28 mouse cellular contexts compared by ENCODE assay signal in the genomic region with DNA sequence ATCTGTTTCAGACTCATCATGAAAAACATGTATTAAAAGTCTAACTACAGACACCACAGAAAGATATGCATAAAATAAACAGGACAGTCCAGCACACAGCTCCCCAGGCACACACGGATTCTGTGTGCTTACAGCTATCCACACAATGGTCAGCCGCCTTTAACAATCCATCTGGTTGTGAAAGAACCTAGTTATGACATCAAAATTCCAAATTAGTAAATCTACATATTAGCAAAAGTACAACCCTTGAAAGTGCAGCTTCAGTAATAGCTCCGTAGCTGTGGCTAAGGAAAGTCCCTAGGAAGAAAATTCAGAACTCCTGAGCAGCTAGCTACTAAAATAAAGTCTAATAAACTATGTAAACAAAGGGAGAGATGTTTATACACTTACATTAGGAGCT. TPM values are rescaled to one million over a fixed set of nuclear protein-coding genes. Genes with fewer than 3 reads are reported as not detected.
A peak's percentile ranks its signal among the peaks of the same experiment; 100 is the strongest.
DNase-seq lines count a peak whose midpoint lies in the region; ATAC-seq and TF ChIP-seq lines count a peak whose summit lies in the region.
"Had no signal": no experiment of that assay in that cellular context is flagged by ENCODE, and none has a peak within 500 bp of the region (broad histone marks: within the 10 kb centered on the region; RNA-seq: fewer than 3 reads in every experiment).

No protein-coding gene starts in this region.

- no peak for TF ChIP-seq CTCF in intestine, postnatal 0 days (IDR thresholded peaks at IDR 0.05; ENCODE audit: low read depth)
- TF ChIP-seq CTCF in stomach, postnatal 0 days (IDR thresholded peaks at IDR 0.05; ENCODE audit: low read depth): no peak

- H3K9ac ChIP-seq in intestine, embryonic 16.5 days (ENCODE audit: low read depth, low read length): no peak overlapping the region
- no peak overlapping the region for H3K9ac ChIP-seq in intestine, postnatal 0 days (ENCODE audit: low read depth, low read length)
- no peak overlapping the region for H3K9ac ChIP-seq in liver, embryonic 16.5 days (ENCODE audit: low read depth, low read length)
- no peak overlapping the region for H3K9ac ChIP-seq in liver, embryonic 12.5 days
- H3K9ac ChIP-seq in lung, embryonic 15.5 days: no peak overlapping the region
- H3K9ac ChIP-seq in stomach, embryonic 16.5 days (ENCODE audit: low read length): no peak overlapping the region
- no peak overlapping the region for H3K9ac ChIP-seq in stomach, postnatal 0 days (ENCODE audit: low read length)
- H3K9ac ChIP-seq: embryonic facial prominence, embryonic 13.5 days; forebrain, embryonic 12.5 days; forebrain, embryonic 15.5 days; heart, embryonic 12.5 days; heart, embryonic 15.5 days had no signal

- H3K36me3 ChIP-seq in intestine, embryonic 16.5 days (ENCODE audit: control insufficient read depth, insufficient read depth, low read length): no peaks in the 10 kb centered on the region
- H3K36me3 ChIP-seq in intestine, postnatal 0 days (ENCODE audit: control insufficient read depth, insufficient read depth): no peaks in the 10 kb centered on the region
- no peaks in the 10 kb centered on the region for H3K36me3 ChIP-seq in liver, embryonic 16.5 days (ENCODE audit: control insufficient read depth, insufficient read depth)
- no peaks in the 10 kb centered on the region for H3K36me3 ChIP-seq in liver, embryonic 12.5 days
- no peaks in the 10 kb centered on the region for H3K36me3 ChIP-seq in lung, embryonic 15.5 days
- no peaks in the 10 kb centered on the region for H3K36me3 ChIP-seq in stomach, embryonic 16.5 days (ENCODE audit: control insufficient read depth, insufficient read depth, low read length)
- H3K36me3 ChIP-seq in stomach, postnatal 0 days (ENCODE audit: control insufficient read depth, insufficient read depth, low read length): no peaks in the 10 kb centered on the region
- H3K36me3 ChIP-seq: embryonic facial prominence, embryonic 13.5 days; forebrain, embryonic 12.5 days; forebrain, embryonic 15.5 days; heart, embryonic 12.5 days; heart, embryonic 15.5 days; hindbrain, embryonic 10.5 days had no signal

- no peak overlapping the region for H3K4me3 ChIP-seq in intestine, embryonic 16.5 days (ENCODE audit: low read length)
- no peak overlapping the region for H3K4me3 ChIP-seq in intestine, postnatal 0 days (ENCODE audit: low read depth, low read length)
- no peak overlapping the region for H3K4me3 ChIP-seq in liver, embryonic 16.5 days (ENCODE audit: low read depth, low read length)
- H3K4me3 ChIP-seq in liver, embryonic 12.5 days: no peak overlapping the region
- no peak overlapping the region for H3K4me3 ChIP-seq in lung, embryonic 15.5 days
- no peak overlapping the region for H3K4me3 ChIP-seq in stomach, embryonic 16.5 days (replicated peaks; ENCODE audit: low read length)
- no peak overlapping the region for H3K4me3 ChIP-seq in stomach, postnatal 0 days (ENCODE audit: low read depth, low read length)
- H3K4me3 ChIP-seq: embryonic facial prominence, embryonic 10.5 days; embryonic facial prominence, embryonic 13.5 days; erythroblast, embryonic 14.5 days; forebrain, embryonic 12.5 days; forebrain, embryonic 15.5 days; heart, embryonic 12.5 days; heart, embryonic 15.5 days; hindbrain, embryonic 10.5 days had no signal

- H3K27me3 ChIP-seq in intestine, embryonic 16.5 days (replicated peaks; ENCODE audit: control insufficient read depth, insufficient read depth, low read length): no peaks in the 10 kb centered on the region
- H3K27me3 ChIP-seq in intestine, postnatal 0 days (replicated peaks; ENCODE audit: control insufficient read depth, insufficient read depth, low read length): no peaks in the 10 kb centered on the region
- H3K27me3 ChIP-seq in liver, embryonic 16.5 days (ENCODE audit: control insufficient read depth, insufficient read depth, low read depth, low read length): no peaks in the 10 kb centered on the region
- no peaks in the 10 kb centered on the region for H3K27me3 ChIP-seq in liver, embryonic 12.5 days (replicated peaks)
- no peaks in the 10 kb centered on the region for H3K27me3 ChIP-seq in lung, embryonic 15.5 days
- no peaks in the 10 kb centered on the region for H3K27me3 ChIP-seq in stomach, embryonic 16.5 days (ENCODE audit: control insufficient read depth, insufficient read depth, low read length)
- H3K27me3 ChIP-seq in stomach, postnatal 0 days (ENCODE audit: control insufficient read depth, insufficient read depth, low read length): no peaks in the 10 kb centered on the region
- H3K27me3 ChIP-seq: embryonic facial prominence, embryonic 13.5 days; forebrain, embryonic 12.5 days; forebrain, embryonic 15.5 days; heart, embryonic 12.5 days; heart, embryonic 15.5 days had no signal

- no peak overlapping the region for H3K4me2 ChIP-seq in intestine, embryonic 16.5 days (ENCODE audit: low read depth, low read length)
- H3K4me2 ChIP-seq in intestine, postnatal 0 days (replicated peaks; ENCODE audit: low read depth): no peak overlapping the region
- H3K4me2 ChIP-seq in liver, embryonic 16.5 days (ENCODE audit: low read depth, low read length): no peak overlapping the region
- H3K4me2 ChIP-seq in liver, embryonic 12.5 days: no peak overlapping the region
- H3K4me2 ChIP-seq in lung, embryonic 15.5 days: peak overlapping the region; percentile 19; the same call in 1 of the 2 replicates
- 0 out of 2 replicates have a peak overlapping the region, but pooled peaks have one; percentile 14 for H3K4me2 ChIP-seq in stomach, embryonic 16.5 days (ENCODE audit: low read depth, low read length)
- H3K4me2 ChIP-seq in stomach, postnatal 0 days (replicated peaks; ENCODE audit: low read depth): no peak overlapping the region
- H3K4me2 ChIP-seq: embryonic facial prominence, embryonic 13.5 days; forebrain, embryonic 12.5 days; forebrain, embryonic 15.5 days; heart, embryonic 12.5 days; heart, embryonic 15.5 days had no signal

- peak overlapping the region; percentile 21; the same call in 1 of the 2 replicates for H3K27ac ChIP-seq in intestine, embryonic 16.5 days (ENCODE audit: low read length)
- no peak overlapping the region for H3K27ac ChIP-seq in intestine, postnatal 0 days (ENCODE audit: low read depth, low read length)
- no peak overlapping the region for H3K27ac ChIP-seq in liver, embryonic 16.5 days (ENCODE audit: low read length)
- H3K27ac ChIP-seq in liver, embryonic 12.5 days: no peak overlapping the region
- peak overlapping the region; percentile 34 for H3K27ac ChIP-seq in lung, embryonic 15.5 days
- peak overlapping the region; percentile 29; the same call in 1 of the 2 replicates for H3K27ac ChIP-seq in stomach, embryonic 16.5 days (ENCODE audit: low read length)
- no peak overlapping the region for H3K27ac ChIP-seq in stomach, postnatal 0 days (replicated peaks)
- H3K27ac ChIP-seq: embryonic facial prominence, embryonic 10.5 days; embryonic facial prominence, embryonic 13.5 days; forebrain, embryonic 12.5 days; forebrain, embryonic 15.5 days; heart, embryonic 15.5 days; hindbrain, embryonic 10.5 days had no signal

- H3K9me3 ChIP-seq in intestine, embryonic 16.5 days (ENCODE audit: control insufficient read depth, low read length): no peaks in the 10 kb centered on the region
- no peaks in the 10 kb centered on the region for H3K9me3 ChIP-seq in intestine, postnatal 0 days (ENCODE audit: control insufficient read depth)
- no peaks in the 10 kb centered on the region for H3K9me3 ChIP-seq in liver, embryonic 16.5 days (replicated peaks; ENCODE audit: control insufficient read depth, low read length)
- H3K9me3 ChIP-seq in liver, embryonic 12.5 days (replicated peaks): no peaks in the 10 kb centered on the region
- H3K9me3 ChIP-seq in lung, embryonic 15.5 days: no peaks in the 10 kb centered on the region
- H3K9me3 ChIP-seq in stomach, embryonic 16.5 days (replicated peaks; ENCODE audit: control insufficient read depth, low read length): no peaks in the 10 kb centered on the region
- H3K9me3 ChIP-seq in stomach, postnatal 0 days (ENCODE audit: control insufficient read depth, low read length): no peaks in the 10 kb centered on the region
- H3K9me3 ChIP-seq: embryonic facial prominence, embryonic 10.5 days; embryonic facial prominence, embryonic 13.5 days; forebrain, embryonic 12.5 days; forebrain, embryonic 15.5 days; heart, embryonic 12.5 days; heart, embryonic 15.5 days; hindbrain, embryonic 10.5 days had no signal

- DNase-seq in lung, postnatal 10 days: no peak
- DNase-seq in stomach, postnatal 0 days (ENCODE audit: low spot score): no peak
- DNase-seq: adrenal gland, adult 8-10 months; adrenal gland, postnatal 25 days; cerebellum, adult 11-12 months; cerebellum, adult 8-10 months; cerebellum, postnatal 10 days; cerebellum, postnatal 36 days; embryo, embryonic 11 days; gastrocnemius, postnatal 25 days; heart, adult 18-20 months; heart, postnatal 10 days; heart, postnatal 36 days had no signal

- peaks cover 29% of the 10 kb centered on the region for H3K4me1 ChIP-seq in intestine, embryonic 16.5 days (ENCODE audit: control insufficient read depth, insufficient read depth, low read length)
- peaks cover 9% of the 10 kb centered on the region; the same call in 1 of the 2 replicates for H3K4me1 ChIP-seq in intestine, postnatal 0 days (replicated peaks; ENCODE audit: control insufficient read depth, insufficient read depth, low read length)
- peaks cover 6% of the 10 kb centered on the region for H3K4me1 ChIP-seq in liver, embryonic 16.5 days (ENCODE audit: control insufficient read depth, low read depth, low read length)
- peaks cover 32% of the 10 kb centered on the region for H3K4me1 ChIP-seq in liver, embryonic 12.5 days
- peaks cover 76% of the 10 kb centered on the region for H3K4me1 ChIP-seq in lung, embryonic 15.5 days
- peaks cover 27% of the 10 kb centered on the region for H3K4me1 ChIP-seq in stomach, embryonic 16.5 days (ENCODE audit: control insufficient read depth, insufficient read depth, low read length)
- H3K4me1 ChIP-seq in stomach, postnatal 0 days (replicated peaks; ENCODE audit: control insufficient read depth, insufficient read depth): peaks cover 2% of the 10 kb centered on the region

- TF ChIP-seq EP300 in stomach, postnatal 0 days (optimal IDR thresholded peaks at IDR 0.05): no peak

- no peak for ATAC-seq in intestine, embryonic 16.5 days
- no peak for ATAC-seq in intestine, postnatal 0 days
- ATAC-seq in liver, embryonic 16.5 days (ENCODE audit: low read depth): peak; percentile 46; the same call in 1 of the 2 replicates
- no peak for ATAC-seq in liver, embryonic 12.5 days
- ATAC-seq in lung, embryonic 15.5 days (ENCODE audit: borderline replicate concordance, extremely low read depth, low FRiP score, low TSS enrichment): peak; percentile 48; the same call in 1 of the 2 replicates
- no peak for ATAC-seq in stomach, embryonic 16.5 days (ENCODE audit: insufficient read depth, low FRiP score)
- no peak for ATAC-seq in stomach, postnatal 0 days (ENCODE audit: low FRiP score, low TSS enrichment)
- ATAC-seq: activated CD4-positive, CD25-positive, alpha-beta regulatory T cell, adult 4 months; forebrain, embryonic 15.5 days had no signal

- 49% methylated on average over 3 of the region's 3 CpGs for WGBS in intestine, embryonic 16.5 days
- 50% methylated on average over 3 of the region's 3 CpGs for WGBS in intestine, postnatal 0 days
- WGBS in liver, embryonic 16.5 days (ENCODE audit: insufficient replicate concordance): 48% methylated on average over 3 of the region's 3 CpGs
- 65% methylated on average over 3 of the region's 3 CpGs for WGBS in liver, embryonic 12.5 days (ENCODE audit: insufficient replicate concordance)
- 14% methylated on average over 3 of the region's 3 CpGs for WGBS in lung, embryonic 15.5 days
- WGBS in stomach, embryonic 16.5 days: 38% methylated on average over 3 of the region's 3 CpGs
- WGBS in stomach, postnatal 0 days: 36% methylated on average over 3 of the region's 3 CpGs

RNA-seq across cellular contexts. Expression of gene Myo1b, which starts 21.1 kb away (rescaled TPM):
- 30.8 and 40.8 TPM in 2 replicates for polyA plus RNA-seq in intestine, embryonic 16.5 days (2015; fragmentation: Nextera tagmentation; extraction: Ambion mirVana)
- polyA plus RNA-seq in intestine, postnatal 0 days (2015; fragmentation: Nextera tagmentation; extraction: Ambion mirVana): 15.8 and 18.4 TPM in 2 replicates
- polyA plus RNA-seq in liver, embryonic 16.5 days (2015; fragmentation: Nextera tagmentation; extraction: Ambion mirVana): 10.6 and 11.5 TPM in 2 replicates
- polyA plus RNA-seq in liver, embryonic 12.5 days (2016; fragmentation: Nextera tagmentation; extraction: Ambion mirVana): 12.0 and 13.2 TPM in 2 replicates
- 87.0 and 89.4 TPM in 2 replicates for polyA plus RNA-seq in lung, embryonic 15.5 days (2015; fragmentation: Nextera tagmentation; extraction: Ambion mirVana)
- polyA plus RNA-seq in stomach, embryonic 16.5 days (2015; fragmentation: Nextera tagmentation; extraction: Ambion mirVana): 55.3 and 57.8 TPM in 2 replicates
- 31.7 and 38.3 TPM in 2 replicates for polyA plus RNA-seq in stomach, postnatal 0 days (2015; fragmentation: Nextera tagmentation; extraction: Ambion mirVana)
- polyA plus RNA-seq: erythroblast, embryonic 14.5 days had no signal

Comparison
In these comparisons a context has a peak if more than half of its experiments do, and no peak if none do; other contexts are left out.
1. ATAC-seq: peak in liver, embryonic 16.5 days (single experiment) and lung, embryonic 15.5 days (single experiment); none in intestine, embryonic 16.5 days (single experiment), intestine, postnatal 0 days (single experiment), liver, embryonic 12.5 days (single experiment), stomach, embryonic 16.5 days (single experiment) and stomach, postnatal 0 days (single experiment).
2. H3K27ac ChIP-seq: peak in intestine, embryonic 16.5 days (single experiment), lung, embryonic 15.5 days (single experiment) and stomach, embryonic 16.5 days (single experiment); none in intestine, postnatal 0 days (single experiment), liver, embryonic 16.5 days (single experiment), liver, embryonic 12.5 days (single experiment) and stomach, postnatal 0 days (single experiment).
3. H3K4me2 ChIP-seq: peak in lung, embryonic 15.5 days (single experiment) and stomach, embryonic 16.5 days (single experiment); none in intestine, embryonic 16.5 days (single experiment), intestine, postnatal 0 days (single experiment), liver, embryonic 16.5 days (single experiment), liver, embryonic 12.5 days (single experiment) and stomach, postnatal 0 days (single experiment).